Mouse (Mus musculus): ENCODE measurements around the gene Ly6g6d.

Gene Ly6g6d

GRCm38 (mm10) chr17:35068213-35068914 lies 9.5 kb downstream of the Ly6g6d start:
- no peak for DNase-seq (ENCODE audit: low spot score)

- DNase-seq (ENCODE audit: low spot score), result no peak
Measured at GRCm38 (mm10) chr17:35066084-35066483, 11.8 kb downstream of the Ly6g6d start, which contains the start of gene Mpig6b. Gene Mpig6b (minus strand): TSS chr17:35066184.

GRCm38 (mm10) chr17:35064951-35065947 lies 12.6 kb downstream of the Ly6g6d start, which contains the start of gene Ly6g6c:
Gene Ly6g6c (plus strand): TSS chr17:35065388.
- no peak for DNase-seq (ENCODE audit: low spot score)

GRCm38 (mm10) chr17:35064378-35064877 lies 13.4 kb downstream of the Ly6g6d start:
- no peak for DNase-seq (ENCODE audit: low spot score)

- no peak for DNase-seq (ENCODE audit: low spot score)
Measured at GRCm38 (mm10) chr17:35063466-35063865, 14.4 kb downstream of the Ly6g6d start.

GRCm38 (mm10) chr17:35061299-35061698 lies 16.6 kb downstream of the Ly6g6d start:
- no peak for DNase-seq (ENCODE audit: low spot score)

- DNase-seq (ENCODE audit: low spot score), result no peak
Measured at GRCm38 (mm10) chr17:35060737-35061297, 17.0 kb downstream of the Ly6g6d start.

GRCm38 (mm10) chr17:35060071-35060470 lies 17.8 kb downstream of the Ly6g6d start:
- DNase-seq (ENCODE audit: low spot score), result no peak

- DNase-seq (ENCODE audit: low spot score), result no peak
Measured at GRCm38 (mm10) chr17:35058911-35059892, 18.7 kb downstream of the Ly6g6d start, which contains the start of gene Ddah2. Gene Ddah2 (plus strand): TSS chr17:35059035.

GRCm38 (mm10) chr17:35058316-35058715 lies 19.5 kb downstream of the Ly6g6d start:
- no peak for DNase-seq (ENCODE audit: low spot score)

- no peak for DNase-seq (ENCODE audit: low spot score)
Measured at GRCm38 (mm10) chr17:35057090-35057489, 20.8 kb downstream of the Ly6g6d start.

- DNase-seq (ENCODE audit: low spot score), result no peak
Measured at GRCm38 (mm10) chr17:35055691-35056495, 22.0 kb downstream of the Ly6g6d start.

GRCm38 (mm10) chr17:35052271-35052798 lies 25.5 kb downstream of the Ly6g6d start:
- DNase-seq (ENCODE audit: low spot score), result no peak

GRCm38 (mm10) chr17:35051156-35052086 lies 26.4 kb downstream of the Ly6g6d start:
- DNase-seq (ENCODE audit: low spot score), result no peak

GRCm38 (mm10) chr17:35050126-35050750 lies 27.6 kb downstream of the Ly6g6d start:
- DNase-seq (ENCODE audit: low spot score), result no peak

- DNase-seq (ENCODE audit: low spot score), result no peak
Measured at GRCm38 (mm10) chr17:35049561-35050016, 28.3 kb downstream of the Ly6g6d start, which contains the start of gene Clic1. Gene Clic1 (plus strand): TSS chr17:35049966.

- no peak for DNase-seq (ENCODE audit: low spot score)
Measured at GRCm38 (mm10) chr17:35048932-35049440, 28.9 kb downstream of the Ly6g6d start.
